Mouse (Mus musculus) liver, adult 2 months (tissue): ENCODE measurements at regions not wholly inside any gene's neighbourhood (a gene's known extent, or its start where the extent isn't known, plus 50 kb on each side); places are given as distances from the start of the nearest gene placed in this dataset.

Experiments
- CTCF ChIP-seq: fragments of 200-500 bp; IDR thresholded peaks from 2 replicates; pipeline ENCODE4 v1.5.1; 2011; ENCODE audit warnings: low read depth, low read length, control low read depth
- POLR2A ChIP-seq: fragments of 200-500 bp; IDR thresholded peaks from 2 replicates; pipeline ENCODE4 v1.6.1; 2011; ENCODE audit warnings: low read length, control low read depth; ENCODE audit not compliant: insufficient read depth; ENCODE audit errors: extremely low read depth

GRCm38 (mm10) chr9:61618510-61619249 lies 246.5 kb downstream of the Tle3 start:
- no peak for TF ChIP-seq POLR2A
- no peak for TF ChIP-seq CTCF
